Mouse (Mus musculus) lung, postnatal 0 days (tissue): ENCODE data around the gene Rapgef2.

Experiments
- CTCF ChIP-seq: IDR thresholded peaks from 2 replicates; pipeline ENCODE4 v1.5.1; 2016; ENCODE audit warnings: antibody characterized with exemption, mild to moderate bottlenecking
- EP300 ChIP-seq: IDR thresholded peaks from 2 replicates; pipeline ENCODE4 v1.6.1; 2016; ENCODE audit warnings: antibody characterized with exemption, mild to moderate bottlenecking, control low read depth

DNA sequence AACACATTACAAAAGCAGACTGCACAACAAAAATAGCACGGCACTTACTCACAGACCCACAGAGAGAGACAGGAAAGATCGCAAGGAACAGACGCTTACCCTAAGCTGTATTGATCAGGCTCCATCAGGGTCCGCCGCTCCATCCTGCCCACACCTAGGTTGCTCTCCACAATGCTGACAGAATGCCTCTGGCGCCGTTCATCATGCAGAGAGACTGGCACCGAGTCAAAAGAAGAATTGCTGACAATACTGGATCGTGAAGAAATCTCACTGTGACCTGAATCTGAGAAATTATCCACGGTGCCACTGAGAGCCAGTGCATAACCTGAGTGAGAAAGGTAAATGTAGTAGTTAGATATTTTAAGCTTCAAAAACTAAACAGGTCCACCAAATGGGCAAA, 216.4 kb downstream of the Rapgef2 start:
- TF ChIP-seq CTCF = no peak
- no peak for TF ChIP-seq EP300
